Mouse (Mus musculus): ENCODE data around the gene 9330161L09Rik. TPM values are rescaled to one million over a fixed set of nuclear protein-coding genes. Genes with fewer than 3 reads are reported as not detected.

The 9330161L09Rik gene
- polyA plus RNA-seq, 2 experiments = 0.10 TPM

DNA sequence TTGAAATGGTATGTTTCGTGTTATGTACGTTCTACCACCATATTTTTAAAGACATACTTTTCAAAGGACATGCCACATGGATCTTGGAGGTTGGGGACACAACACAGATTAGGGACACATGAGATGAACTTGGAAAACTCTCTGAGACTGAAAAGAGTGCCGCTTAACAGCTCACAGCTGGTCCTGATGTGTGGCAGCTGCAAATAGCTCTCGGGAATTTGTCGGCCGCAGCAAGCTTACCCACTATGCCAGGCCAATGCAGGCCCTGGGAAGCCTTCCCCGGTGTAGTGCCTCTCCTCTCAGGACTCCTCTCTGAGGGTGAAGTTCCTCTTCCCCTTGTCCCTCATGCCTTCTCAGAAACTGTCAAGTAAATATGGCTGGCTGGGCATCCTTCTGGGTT, 10.9 kb downstream of the 9330161L09Rik start:
- Histone ChIP-seq H3K9ac (replicated peaks) (no peak overlapping the region), H3K4me2 (ENCODE audit: low read depth) (no peak overlapping the region), H3K27ac (no peak overlapping the region), H3K4me1 (replicated peaks; ENCODE audit: control insufficient read depth in 2 of 2, insufficient read depth in 2 of 2, low read length in 1 of 2) (peaks cover 29 to 34% of the 10 kb centered on the region in 2 experiments), H3K27me3 (ENCODE audit: control insufficient read depth, insufficient read depth, low read length) (no peaks in the 10 kb centered on the region), H3K36me3 (replicated peaks; ENCODE audit: control insufficient read depth, insufficient read depth, low read depth) (peaks cover 24% of the 10 kb centered on the region), H3K4me3 (ENCODE audit: insufficient read depth in 1 of 2, low read depth in 2 of 2, low read length in 2 of 2) (no peak overlapping the region), H3K9me3 (ENCODE audit: control insufficient read depth, low read length) (no peaks in the 10 kb centered on the region)
- TF ChIP-seq CTCF (IDR thresholded peaks at IDR 0.05; ENCODE audit: low read depth) = no peak
- no peak for TF ChIP-seq EP300 (IDR thresholded peaks at IDR 0.05; ENCODE audit: low read depth)
- DNase-seq (ENCODE audit: low read depth in 3 of 3, low spot score in 3 of 3) (no peak), ATAC-seq (ENCODE audit: insufficient read depth) (no peak)
- 81% methylated on average over 7 of the region's 7 CpGs for WGBS (ENCODE audit: insufficient replicate concordance)

DNA sequence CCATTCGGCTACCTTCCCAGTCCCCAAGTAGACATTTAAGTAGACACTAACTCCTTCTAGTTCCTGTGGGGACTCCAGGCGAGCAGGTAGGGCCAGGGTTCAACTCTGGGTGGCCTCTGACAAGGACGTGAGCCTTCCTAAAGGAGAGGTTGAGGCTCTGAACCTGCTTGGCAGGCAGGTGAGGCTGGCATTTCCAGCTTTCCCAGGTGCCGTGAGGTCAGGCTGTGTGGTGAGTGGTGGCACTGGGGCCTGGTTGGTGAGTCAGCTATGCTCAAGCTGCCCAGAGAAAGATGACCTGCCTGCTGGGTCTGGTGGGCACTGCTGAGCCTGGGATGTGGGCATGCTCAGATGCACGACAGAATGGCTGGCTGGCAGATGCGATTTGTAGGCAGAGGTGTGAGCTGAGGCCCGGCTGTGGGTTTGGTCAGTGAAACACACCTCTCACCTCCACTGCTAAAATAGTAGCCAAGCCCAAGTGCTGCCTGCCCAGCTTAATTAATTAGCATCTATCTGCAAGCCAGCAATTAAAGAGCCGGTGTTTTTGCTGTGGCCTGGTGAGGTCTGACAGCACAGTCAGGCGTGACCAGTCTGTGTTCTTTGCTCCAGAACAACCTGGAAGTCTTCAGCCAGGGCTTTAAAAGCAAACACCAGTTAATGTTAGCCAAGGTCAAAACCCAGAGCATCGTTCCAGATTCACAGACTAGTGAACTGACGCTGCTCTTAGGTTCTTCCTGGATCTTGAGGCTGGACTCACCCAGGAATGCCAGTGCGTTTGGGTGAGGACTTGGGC, 11.9 kb downstream of the 9330161L09Rik start:
- Histone ChIP-seq H3K9ac (replicated peaks) (no peak overlapping the region), H3K9me3 (ENCODE audit: control insufficient read depth, low read length) (no peaks in the 10 kb centered on the region), H3K27ac (peak overlapping the region; percentile 5), H3K4me1 (replicated peaks; ENCODE audit: control insufficient read depth in 2 of 2, insufficient read depth in 2 of 2, low read length in 1 of 2) (peaks cover 32 to 43% of the 10 kb centered on the region in 2 experiments), H3K36me3 (replicated peaks; ENCODE audit: control insufficient read depth, insufficient read depth, low read depth) (peaks cover 16% of the 10 kb centered on the region), H3K4me3 (ENCODE audit: insufficient read depth in 1 of 2, low read depth in 2 of 2, low read length in 2 of 2) (no peak overlapping the region), H3K27me3 (ENCODE audit: control insufficient read depth, insufficient read depth, low read length) (no peaks in the 10 kb centered on the region), H3K4me2 (ENCODE audit: low read depth) (no peak overlapping the region)
- TF ChIP-seq EP300 (IDR thresholded peaks at IDR 0.05; ENCODE audit: low read depth) (no peak), CTCF (IDR thresholded peaks at IDR 0.05; ENCODE audit: low read depth) (no peak)
- WGBS (ENCODE audit: insufficient replicate concordance) = 78% methylated on average over 12 of the region's 12 CpGs
- no peak for ATAC-seq (ENCODE audit: insufficient read depth)
- no peak for DNase-seq (ENCODE audit: low read depth in 3 of 3, low spot score in 3 of 3)

DNA sequence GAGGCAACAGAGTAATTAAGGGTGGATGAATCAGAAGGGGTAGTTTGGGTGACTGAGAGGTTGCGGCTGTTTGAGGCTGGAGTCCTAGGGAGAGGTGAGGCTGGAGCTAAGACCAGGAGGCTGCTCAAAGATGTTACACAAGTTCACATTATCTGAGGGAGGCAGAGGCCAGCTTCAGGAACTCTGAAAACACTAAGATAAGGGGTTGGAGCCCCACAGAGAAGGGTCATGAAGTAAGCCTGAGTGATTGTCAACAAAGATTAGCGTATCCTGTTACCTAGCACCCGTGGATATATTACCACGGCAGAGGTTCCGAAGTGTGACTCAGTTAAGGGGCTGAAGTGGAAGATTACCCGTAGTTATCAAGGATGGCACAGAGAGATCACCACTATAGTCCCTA, 14.1 kb downstream of the 9330161L09Rik start:
- ATAC-seq (ENCODE audit: insufficient read depth) (peak; percentile 89), DNase-seq (ENCODE audit: low read depth in 3 of 3, low spot score in 3 of 3) (peak; percentile 93 to 95 (median 94))
- WGBS (ENCODE audit: insufficient replicate concordance) = 8% methylated on average over 6 of the region's 6 CpGs
- no peaks in the 10 kb centered on the region for H3K9me3 ChIP-seq (ENCODE audit: control insufficient read depth, low read length)
- peak overlapping the region; percentile 96 for H3K27ac ChIP-seq
- H3K9ac ChIP-seq (replicated peaks) = peak overlapping the region; percentile 68
- H3K36me3 ChIP-seq (replicated peaks; ENCODE audit: control insufficient read depth, insufficient read depth, low read depth) = peaks cover 11% of the 10 kb centered on the region
- TF ChIP-seq CTCF (IDR thresholded peaks at IDR 0.05; ENCODE audit: low read depth) (no peak), EP300 (IDR thresholded peaks at IDR 0.05; ENCODE audit: low read depth) (peak; percentile 98)
- peak overlapping the region; percentile 5 to 42 for H3K4me3 ChIP-seq (ENCODE audit: insufficient read depth in 1 of 2, low read depth in 2 of 2, low read length in 2 of 2)
- peak overlapping the region; percentile 80 for H3K4me2 ChIP-seq (ENCODE audit: low read depth)
- H3K27me3 ChIP-seq (ENCODE audit: control insufficient read depth, insufficient read depth, low read length) = no peaks in the 10 kb centered on the region
- H3K4me1 ChIP-seq (replicated peaks; ENCODE audit: control insufficient read depth in 2 of 2, insufficient read depth in 2 of 2, low read length in 1 of 2) = peaks cover 36 to 58% of the 10 kb centered on the region in 2 experiments

DNA sequence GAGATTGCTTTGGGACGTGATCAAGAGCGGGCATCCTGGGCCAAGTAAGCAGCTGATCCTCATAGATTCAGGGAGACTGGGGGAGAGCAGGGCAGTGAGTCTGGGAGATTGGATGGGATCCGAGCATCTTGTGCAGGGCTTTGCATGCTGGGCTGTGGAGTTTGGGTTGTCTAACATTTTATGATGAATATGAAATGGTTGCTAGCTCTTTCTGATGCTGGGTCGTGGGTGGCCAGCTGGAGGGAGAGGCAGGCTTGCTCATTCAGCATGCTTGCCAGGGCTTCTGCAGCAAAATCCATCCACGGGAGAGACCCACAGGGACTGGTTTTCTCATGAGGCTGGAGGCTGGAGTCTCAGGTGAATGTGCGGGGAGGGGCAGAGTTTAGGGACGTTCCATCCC, 16.5 kb downstream of the 9330161L09Rik start:
- no peaks in the 10 kb centered on the region for H3K9me3 ChIP-seq (ENCODE audit: control insufficient read depth, low read length)
- no peak for TF ChIP-seq CTCF (IDR thresholded peaks at IDR 0.05; ENCODE audit: low read depth)
- TF ChIP-seq EP300 (IDR thresholded peaks at IDR 0.05; ENCODE audit: low read depth) = no peak
- 85% methylated on average over 7 of the region's 7 CpGs for WGBS (ENCODE audit: insufficient replicate concordance)
- H3K36me3 ChIP-seq (replicated peaks; ENCODE audit: control insufficient read depth, insufficient read depth, low read depth) = peaks cover 11% of the 10 kb centered on the region
- ATAC-seq (ENCODE audit: insufficient read depth) (no peak), DNase-seq (ENCODE audit: low read depth in 3 of 3, low spot score in 3 of 3) (no peak)
- peak overlapping the region; percentile 77 to 82 for H3K4me3 ChIP-seq (ENCODE audit: insufficient read depth in 1 of 2, low read depth in 2 of 2, low read length in 2 of 2)
- no peak overlapping the region; the same call in 1 of the 2 replicates for H3K9ac ChIP-seq (replicated peaks)
- no peaks in the 10 kb centered on the region for H3K27me3 ChIP-seq (ENCODE audit: control insufficient read depth, insufficient read depth, low read length)
- H3K27ac ChIP-seq = peak overlapping the region; percentile 82
- H3K4me1 ChIP-seq (replicated peaks; ENCODE audit: control insufficient read depth in 2 of 2, insufficient read depth in 2 of 2, low read length in 1 of 2) = peaks cover 39 to 61% of the 10 kb centered on the region in 2 experiments
- peak overlapping the region; percentile 80 for H3K4me2 ChIP-seq (ENCODE audit: low read depth)

DNA sequence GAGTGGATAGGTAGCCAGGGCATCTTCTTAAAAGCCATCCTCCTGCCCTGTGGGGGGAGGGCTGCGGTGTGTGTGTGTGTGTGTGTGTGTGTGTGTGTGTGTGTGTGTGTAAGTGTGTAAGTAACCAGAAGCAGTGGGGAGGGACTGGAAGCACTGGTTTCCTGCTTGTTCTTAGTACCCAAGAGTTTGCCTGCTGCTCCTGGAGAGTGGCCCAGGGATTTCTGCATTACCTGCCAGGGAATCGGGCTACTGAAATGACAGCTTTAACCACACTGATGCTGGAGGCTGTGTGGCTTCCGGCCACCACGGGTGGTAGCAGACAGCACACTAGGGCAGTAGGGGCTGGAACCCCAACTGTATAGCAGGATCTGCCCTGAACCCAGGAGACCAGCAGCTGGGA, 17.6 kb downstream of the 9330161L09Rik start:
- Histone ChIP-seq H3K4me2 (ENCODE audit: low read depth) (peak overlapping the region; percentile 80), H3K36me3 (replicated peaks; ENCODE audit: control insufficient read depth, insufficient read depth, low read depth) (peaks cover 11% of the 10 kb centered on the region), H3K4me3 (ENCODE audit: insufficient read depth in 1 of 2, low read depth in 2 of 2, low read length in 2 of 2) (peak overlapping the region; percentile 77 to 82), H3K9ac (replicated peaks) (peak overlapping the region; percentile 97), H3K9me3 (ENCODE audit: control insufficient read depth, low read length) (no peaks in the 10 kb centered on the region), H3K27me3 (ENCODE audit: control insufficient read depth, insufficient read depth, low read length) (no peaks in the 10 kb centered on the region), H3K4me1 (replicated peaks; ENCODE audit: control insufficient read depth in 2 of 2, insufficient read depth in 2 of 2, low read length in 1 of 2) (peaks cover 33 to 57% of the 10 kb centered on the region in 2 experiments), H3K27ac (peak overlapping the region; percentile 82)
- DNase-seq (ENCODE audit: low read depth in 3 of 3, low spot score in 3 of 3) (no peak), ATAC-seq (ENCODE audit: insufficient read depth) (no peak)
- WGBS (ENCODE audit: insufficient replicate concordance) = 56% methylated on average over 4 of the region's 4 CpGs
- TF ChIP-seq CTCF (IDR thresholded peaks at IDR 0.05; ENCODE audit: low read depth) = no peak

All from liver, embryonic 14.5 days (tissue).